Mouse (Mus musculus): Measurements from ENCODE around the gene Larp1b.

- TF ChIP-seq CTCF (conservative IDR thresholded peaks at IDR 0.05; ENCODE audit: low read length) (no peak), NANOG (IDR thresholded peaks at IDR 0.05; ENCODE audit: borderline replicate concordance, low read length) (no peak)
Measured at GRCm38 (mm10) chr3:41014946-41015345, 65.3 kb downstream of the Larp1b start.
